Mouse (Mus musculus) cerebellum, adult 8-10 months (tissue): ENCODE results near the gene Kpna4.
"Not testable (repeated sequence)": the region's sequence is repeated elsewhere in the genome, so short reads cannot be mapped to it uniquely, and the experiment has no call there.

ENCODE experiments used
- DNase-seq: peaks from one replicate; pipeline ENCODE4 v3.0.0; 2022

Gene Kpna4

DNA sequence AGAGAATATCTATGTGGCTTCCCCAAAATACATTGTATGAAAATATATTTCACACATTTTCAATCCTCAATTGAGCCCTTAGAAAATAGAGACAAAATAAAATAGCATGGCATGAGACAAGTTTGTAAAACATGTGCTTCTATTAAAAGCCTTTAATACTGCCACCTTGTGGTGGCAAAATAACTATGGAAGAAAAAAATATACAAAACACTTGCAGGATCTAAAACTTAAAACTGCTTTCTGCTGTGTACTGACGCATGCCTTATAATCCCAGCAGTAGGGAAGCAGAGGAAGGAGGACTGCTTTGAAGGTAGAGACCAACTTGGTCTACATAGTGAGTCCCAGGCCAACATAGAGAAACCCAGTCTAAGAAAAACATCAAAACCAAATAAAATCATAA is 62.9 kb downstream of the Kpna4 start:
- no peak for DNase-seq

DNA sequence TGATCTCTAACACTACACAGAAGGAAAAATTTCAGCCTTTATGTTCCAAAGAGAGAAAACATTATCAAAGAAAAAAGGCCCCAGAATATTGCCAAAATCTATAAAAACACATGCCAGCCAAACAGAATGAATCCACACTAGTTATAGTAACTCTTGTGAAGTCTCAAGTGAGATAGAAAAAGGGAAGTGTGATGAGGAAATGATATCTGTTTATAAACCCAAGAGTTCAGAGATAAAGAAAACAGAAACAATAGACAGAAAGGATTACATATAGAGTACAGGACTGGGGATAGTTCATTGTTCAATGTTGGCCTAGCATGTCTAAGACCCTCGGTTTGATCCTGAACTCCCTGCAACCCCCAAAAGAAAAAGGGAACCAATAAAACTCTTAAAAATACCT is 64.1 kb downstream of the Kpna4 start:
- DNase-seq, result no peak

DNA sequence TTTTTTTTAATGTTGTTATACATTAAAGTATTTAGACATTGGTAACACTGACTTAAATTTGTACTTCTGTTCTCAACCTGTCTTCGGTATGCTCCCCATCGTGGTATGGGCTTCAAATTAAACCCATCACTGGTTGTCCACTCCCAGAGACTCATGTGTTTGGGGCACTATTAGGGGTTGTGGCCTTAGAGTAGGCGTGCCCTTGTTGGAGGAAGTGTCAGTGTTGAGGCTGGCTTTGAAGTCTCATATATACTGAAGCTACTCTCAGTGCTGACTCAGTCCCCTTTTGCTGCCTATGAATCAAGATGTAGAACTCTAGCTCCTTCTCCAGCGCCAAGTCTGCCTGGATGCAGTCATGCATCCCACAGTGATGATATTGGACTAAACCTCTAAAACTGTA is 66.2 kb downstream of the Kpna4 start:
- DNase-seq, result no peak

DNA sequence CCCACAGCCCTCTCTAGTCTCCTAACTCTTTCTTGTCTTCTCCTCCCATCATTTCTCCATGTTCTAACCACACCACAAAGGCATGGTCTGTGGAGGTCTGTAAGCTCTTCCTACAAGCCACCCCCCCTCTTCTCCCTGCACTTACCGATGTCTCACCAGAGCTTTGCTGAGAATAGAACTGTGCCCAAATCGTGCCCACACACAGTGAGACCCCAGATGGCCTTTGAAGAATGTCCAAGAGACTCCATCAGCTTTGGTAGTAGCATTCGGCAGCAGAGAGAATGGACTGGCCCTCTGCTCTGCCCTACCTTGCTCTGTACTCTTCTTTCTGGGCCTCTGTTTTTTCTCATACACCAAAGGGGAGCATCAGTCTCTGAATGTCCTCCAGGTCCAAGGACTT is 71.0 kb downstream of the Kpna4 start:
- no peak for DNase-seq

DNA sequence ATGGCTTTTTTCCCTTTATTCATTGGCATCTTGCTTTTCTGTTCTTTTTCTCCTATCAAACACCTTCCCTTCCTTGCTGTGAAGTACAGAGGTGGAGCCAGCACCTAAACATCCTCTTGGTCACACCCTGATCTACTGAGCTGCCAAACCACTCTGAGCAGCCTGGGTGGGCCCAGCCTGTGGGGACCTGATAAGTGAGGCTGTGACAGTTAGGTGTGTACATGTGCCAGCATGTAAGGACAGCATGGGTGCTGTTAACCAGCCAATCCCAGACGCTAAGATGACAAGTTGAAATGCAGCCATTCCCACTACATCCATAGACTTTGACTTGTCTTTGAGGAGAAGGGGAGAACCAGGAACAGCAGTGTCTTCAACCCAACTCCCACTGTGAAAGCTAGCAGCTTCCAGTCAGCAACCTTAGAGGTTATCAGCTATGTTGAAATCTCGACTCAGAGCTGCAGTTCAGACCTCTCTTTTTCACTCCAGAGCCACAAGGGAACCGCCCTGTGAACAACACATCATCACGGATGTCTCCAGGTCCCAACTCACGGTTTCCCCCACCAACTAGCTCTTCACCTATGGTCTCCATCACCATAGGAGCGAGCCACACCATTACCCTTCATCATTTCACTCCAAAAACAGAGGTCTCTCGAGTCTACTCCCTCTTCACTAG is 72.0 kb downstream of the Kpna4 start:
- DNase-seq, result no peak

DNA sequence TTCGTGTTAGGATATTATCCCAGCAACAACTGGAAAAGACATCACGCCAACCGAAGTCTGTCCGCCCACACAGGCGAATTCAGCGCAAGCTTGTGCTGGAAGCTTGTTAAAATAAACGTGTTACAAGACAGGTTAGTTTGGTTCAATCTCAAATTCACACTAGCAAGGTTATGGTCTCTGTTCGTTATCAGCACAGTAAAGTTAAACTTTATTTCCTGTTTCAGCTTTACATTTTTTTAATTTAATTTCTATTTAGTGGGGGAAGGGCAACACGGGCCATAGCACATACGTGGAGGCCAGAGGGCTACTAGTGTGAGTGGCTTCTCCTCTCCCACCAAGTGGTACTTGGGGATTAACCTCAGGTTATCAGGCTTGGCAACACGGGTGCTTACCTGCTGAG is 75.0 kb downstream of the Kpna4 start:
- DNase-seq, result no peak

DNA sequence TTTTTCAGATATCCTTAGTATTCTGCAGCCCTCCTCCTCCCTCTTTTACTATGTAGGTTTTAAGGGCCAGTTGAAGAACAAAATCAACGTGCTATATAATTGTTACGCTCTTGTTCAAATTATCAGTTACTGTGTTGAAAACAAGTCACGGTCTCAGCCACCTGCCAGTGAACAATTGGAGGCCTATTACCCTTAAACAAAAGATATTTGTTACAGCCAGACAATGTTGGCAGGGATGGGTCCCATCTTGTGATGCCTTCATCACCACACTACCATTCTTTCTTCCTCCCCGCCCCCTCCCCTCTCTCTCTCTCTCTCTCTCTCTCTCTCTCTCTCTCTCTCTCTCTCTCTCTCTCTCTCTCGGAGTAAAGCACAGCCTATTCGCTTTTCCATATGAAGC is 77.9 kb downstream of the Kpna4 start:
- no peak for DNase-seq

DNA sequence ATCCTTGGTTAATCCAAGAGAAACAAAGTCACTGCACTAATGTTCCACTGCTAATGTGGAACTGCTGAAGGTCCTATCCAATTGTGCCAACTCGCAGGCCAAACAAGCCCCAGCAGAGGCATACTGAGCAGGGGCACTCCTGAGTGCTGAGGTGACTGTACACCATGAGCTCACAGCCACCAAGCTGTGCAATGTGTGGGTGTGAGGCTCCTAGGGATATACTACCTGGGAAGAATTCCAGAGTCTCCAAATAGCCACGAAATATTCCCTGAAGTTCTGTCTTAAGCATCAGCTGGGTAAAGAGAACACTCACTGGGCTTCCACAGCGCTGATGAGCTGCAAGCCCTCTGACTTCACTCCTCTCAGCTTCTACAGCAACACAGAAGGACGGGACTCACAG is 79.2 kb downstream of the Kpna4 start:
- no peak for DNase-seq

DNA sequence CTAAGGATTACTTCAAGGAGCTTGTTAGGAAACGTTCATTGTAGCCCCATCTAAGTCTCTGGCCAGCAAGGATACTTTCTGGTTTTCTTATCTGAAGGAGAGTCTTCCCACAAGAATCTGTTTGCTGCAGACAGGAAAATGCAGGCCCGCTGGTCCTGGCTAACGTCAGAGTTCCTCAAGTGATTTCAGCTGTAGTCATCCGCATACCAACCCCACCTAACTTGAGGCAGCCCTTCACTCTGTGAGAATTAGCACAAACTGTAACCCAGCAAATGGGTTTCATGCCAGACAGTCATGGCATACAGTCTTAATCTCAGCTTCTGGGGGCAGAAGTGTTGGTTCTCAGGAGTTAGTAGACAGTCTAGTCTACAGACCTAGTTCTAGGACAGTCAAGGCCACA is 80.4 kb downstream of the Kpna4 start:
- no peak for DNase-seq

DNA sequence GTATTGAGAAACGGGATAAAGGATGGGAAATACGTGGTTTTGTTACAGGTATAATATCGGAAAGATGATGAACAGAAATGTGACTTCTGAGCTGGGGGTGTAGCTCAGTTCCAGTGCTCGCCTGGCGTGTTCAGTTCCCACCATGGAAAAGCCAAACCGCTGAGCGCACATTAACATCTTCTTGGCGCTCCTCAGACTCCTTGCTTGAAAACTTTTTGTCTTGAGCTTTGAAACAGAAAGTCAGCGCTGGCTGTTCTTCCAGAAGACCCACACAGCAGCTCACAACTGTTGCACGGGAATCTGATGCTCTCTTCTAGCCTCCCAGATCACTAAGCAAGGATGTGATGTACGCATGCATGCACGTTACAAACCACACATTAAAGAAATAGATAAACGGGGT is 81.2 kb downstream of the Kpna4 start:
- no peak for DNase-seq

DNA sequence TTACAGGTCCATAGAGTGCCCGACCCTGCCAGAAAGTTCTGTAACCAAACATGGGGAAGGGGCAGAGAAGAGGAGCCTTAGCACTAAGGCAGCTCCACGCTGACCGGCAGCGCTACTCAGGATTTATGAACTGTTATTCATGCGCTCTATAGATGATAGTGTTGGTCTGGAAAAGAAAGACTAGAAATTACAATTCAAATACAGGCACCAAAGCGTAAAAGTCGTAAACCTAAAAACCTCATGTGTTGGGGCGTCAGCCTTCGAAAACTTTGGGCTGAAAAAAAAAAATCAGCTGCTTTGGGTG is 81.6 kb downstream of the Kpna4 start:
- DNase-seq, result no peak

DNA sequence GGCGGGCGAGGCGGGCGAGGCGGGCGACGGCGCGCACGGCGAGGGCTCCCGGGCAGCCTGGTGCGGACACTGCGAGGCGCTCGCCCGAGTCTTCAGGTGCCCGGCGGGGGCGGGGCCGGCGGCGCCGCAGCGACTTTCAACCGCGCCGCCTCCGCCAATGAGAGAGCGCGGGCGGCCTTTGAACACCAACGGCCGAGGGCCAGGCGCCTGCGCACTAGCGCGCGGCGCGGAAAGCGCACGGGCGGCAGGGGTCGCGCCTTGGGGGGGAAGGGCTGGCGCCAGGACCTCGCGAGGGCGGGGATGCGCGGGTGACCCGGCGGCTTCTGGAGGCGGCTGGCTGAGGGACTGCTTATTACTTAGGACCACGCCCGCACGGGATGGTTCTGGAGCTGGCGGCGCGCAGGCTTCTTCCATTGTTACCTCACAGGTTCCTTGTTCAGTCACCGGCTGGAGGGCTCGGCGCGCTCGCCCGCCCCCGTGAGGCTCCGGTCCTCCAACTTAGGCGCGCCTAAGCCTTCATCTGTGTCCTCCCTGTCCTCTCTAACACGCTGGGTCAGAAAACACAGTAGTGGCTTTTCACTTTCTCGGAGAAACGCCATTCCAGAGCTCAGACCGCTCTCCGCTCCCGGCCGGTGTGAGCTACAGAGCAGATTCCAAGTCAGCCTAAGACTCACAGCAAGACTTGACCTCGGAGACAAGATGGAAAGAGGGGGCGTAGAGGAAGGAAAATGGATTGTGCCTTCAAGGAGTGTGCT is 82.1 kb downstream of the Kpna4 start, which contains the start of gene Trim59:
Trim59 (minus strand) TSS at position 111 of the 755 bp plus-strand sequence.
- DNase-seq, result peak; percentile 88

DNA sequence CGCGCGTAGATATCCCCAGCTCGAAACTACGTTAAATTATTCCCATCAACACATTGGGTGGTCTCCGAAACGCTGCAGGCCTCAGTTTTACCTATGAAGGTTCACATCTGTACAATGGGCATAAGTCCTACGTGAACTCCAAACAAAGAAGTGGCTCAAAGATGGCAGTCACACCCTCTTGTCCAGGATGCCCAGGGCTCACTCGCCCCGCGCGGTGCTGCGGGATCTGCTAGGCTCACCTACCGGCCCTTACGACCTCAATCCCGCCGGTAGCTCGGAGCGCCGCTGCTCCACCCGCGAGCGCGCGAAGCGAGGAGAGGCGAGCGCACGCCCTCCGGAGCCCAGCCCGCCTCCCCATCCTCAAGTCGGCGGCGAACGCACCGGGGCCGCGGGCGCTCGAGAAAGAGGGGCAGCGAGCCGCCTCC is 82.7 kb downstream of the Kpna4 start:
- DNase-seq, result no peak

DNA sequence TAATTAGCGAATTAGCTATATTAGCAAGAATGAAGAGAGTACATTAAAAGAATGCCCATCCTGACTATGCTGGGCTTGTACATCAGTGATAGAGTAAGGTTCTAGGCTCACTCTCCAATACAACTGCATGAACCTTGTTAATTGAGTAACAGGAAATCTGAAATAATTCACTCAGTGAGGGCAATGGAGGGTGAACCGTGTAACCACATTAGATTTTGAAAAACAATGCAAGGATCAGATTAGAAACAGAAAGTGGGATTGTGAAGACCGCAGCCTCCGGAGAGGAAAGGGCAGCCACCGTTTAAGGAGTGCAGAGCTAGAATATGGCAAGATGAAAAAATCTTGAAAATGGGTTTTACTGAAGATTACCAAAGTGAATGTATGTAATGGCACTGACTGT is 85.6 kb downstream of the Kpna4 start:
- no peak for DNase-seq

DNA sequence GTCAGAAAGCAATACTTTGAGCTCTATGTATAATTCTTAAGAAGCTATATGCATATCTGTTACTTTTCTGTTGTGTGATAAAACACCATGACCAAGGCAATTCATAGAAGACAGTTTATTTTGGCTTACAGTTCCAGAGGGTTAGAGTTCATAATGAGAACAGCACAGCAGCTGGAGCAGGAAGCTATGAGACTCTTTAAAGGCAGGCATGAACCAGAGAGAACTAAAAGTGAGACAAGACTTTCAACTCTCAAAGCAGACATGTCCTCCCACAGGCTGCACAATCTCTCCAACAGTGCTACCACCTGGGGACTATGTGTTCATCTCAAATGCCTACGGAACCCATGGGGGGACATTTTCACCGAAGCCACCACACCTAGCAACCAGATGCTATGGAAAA is 86.8 kb downstream of the Kpna4 start:
- DNase-seq, result no peak

DNA sequence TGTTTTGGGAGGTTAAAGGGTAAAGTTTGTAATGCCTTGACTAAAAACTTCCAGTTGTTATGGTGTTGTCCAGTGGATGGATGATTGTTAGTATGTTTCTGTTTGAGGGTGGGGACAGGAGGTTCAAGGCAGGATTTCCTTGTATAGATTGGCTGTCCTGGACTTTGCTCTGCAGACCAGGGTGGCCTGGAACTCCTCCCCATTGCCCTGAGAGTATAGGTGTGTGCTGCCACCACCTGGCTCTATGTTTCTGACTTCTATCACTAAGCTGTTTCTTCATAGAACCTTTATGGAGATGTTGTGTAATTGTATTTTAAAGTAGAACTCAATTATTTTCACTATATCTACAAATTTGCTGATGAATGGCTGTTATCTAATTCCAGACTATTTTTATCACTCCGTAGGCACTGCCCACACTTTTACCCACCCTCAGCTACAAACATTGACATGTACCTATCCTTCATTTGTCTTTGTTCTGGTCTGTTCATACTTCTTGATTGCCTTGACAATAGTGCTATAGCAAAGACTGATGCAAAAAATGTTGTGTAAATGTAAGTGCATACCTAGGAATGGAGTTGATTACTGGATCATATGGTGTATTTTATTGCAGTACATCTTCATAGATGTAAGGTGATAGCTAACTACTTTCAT is 100.7 kb downstream of the Kpna4 start:
- no peak for DNase-seq

DNA sequence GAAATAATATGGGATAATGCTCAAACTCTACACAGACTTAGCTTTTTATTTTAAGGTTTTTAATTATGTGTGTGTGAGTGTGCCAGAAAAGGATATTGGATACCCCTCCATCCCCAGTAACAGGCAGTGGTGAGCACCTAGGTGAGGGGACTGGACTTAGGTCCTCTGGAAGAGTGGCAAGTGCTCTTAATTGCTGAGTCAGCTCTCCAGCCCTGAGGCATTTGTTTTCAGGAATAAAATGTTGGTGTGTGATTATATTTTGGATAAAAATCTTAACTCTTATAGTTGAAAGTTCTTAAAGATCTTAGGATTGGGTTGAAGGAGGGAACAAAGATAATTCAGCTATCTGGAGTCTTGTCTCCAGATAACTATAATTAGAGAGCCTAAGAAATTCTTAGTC is 106.1 kb downstream of the Kpna4 start:
- DNase-seq, result no peak

DNA sequence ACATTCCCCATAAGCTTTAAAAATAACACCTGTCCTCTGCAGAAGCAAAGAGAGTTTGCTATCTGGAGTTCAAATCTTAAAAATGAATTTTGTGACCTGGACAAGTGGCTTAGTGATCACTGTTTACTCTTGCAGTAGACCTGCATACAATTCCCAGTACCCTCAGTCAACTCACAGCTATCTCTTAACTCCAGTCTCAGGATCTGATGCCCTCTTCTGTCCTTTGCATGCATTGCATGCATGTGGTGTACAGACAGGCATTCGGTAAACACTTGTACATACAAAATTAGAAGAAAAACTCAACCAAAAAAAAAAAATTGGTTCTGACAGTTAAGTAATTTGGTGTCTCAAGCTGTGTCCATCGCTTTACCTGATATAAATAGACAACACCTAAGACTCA is 106.6 kb downstream of the Kpna4 start:
- DNase-seq, result no peak

DNA sequence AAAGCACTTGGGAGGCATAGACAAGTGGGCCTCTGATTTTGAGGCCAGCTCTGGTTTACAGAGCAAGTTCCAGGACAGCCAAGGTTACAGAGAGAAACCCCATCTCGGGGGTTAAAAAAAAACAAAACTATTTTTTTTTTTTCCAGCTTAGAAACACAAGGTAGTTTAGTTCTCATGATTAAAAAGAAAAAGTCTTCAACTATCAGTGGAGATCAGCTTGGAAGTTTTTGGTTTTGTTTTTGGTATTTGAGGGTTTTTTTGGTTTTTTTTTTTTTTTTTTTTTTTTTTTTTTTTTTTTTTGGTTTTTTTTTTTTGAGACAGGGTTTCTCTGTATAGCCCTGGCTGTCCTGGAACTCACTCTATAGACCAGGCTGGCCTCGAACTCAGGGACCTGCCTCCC is 108.3 kb downstream of the Kpna4 start:
- DNase-seq, result not testable (repeated sequence)

DNA sequence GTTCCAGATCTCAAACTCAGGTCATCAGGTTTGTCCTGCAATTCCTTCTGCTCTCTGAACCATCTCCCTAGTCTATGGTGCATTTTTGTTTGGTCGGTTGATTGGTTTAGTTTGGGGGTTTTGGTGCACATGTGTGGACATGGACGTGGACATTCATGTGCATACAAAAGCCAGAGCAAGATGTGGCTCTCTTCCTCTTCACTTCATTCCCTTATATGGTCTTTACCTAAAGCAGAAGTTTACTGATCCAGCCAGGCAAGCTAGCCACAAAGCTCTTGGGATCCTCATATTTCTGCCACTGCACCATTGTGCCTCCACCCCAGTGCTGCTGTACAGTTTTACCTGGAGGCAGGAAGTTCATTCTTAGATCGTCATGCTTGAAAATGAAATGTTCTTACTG is 109.7 kb downstream of the Kpna4 start:
- no peak for DNase-seq
